In genomic region chr4:155017253-155017878, GRCm38 (mm10) we compare ENCODE assay signal across 26 mouse cellular contexts. TPM values are rescaled to one million over a fixed set of nuclear protein-coding genes. Genes with fewer than 3 reads are reported as not detected.
DNase-seq lines count a peak whose midpoint lies in the region; ATAC-seq and TF ChIP-seq lines count a peak whose summit lies in the region.
"Had no signal": no experiment of that assay in that cellular context is flagged by ENCODE, and none has a peak within 500 bp of the region (broad histone marks: within the 10 kb centered on the region; RNA-seq: fewer than 3 reads in every experiment).

No protein-coding gene starts in this region.

- no peak for ATAC-seq in cerebellum, adult (ENCODE audit: insufficient number of reproducible peaks, low FRiP score, low TSS enrichment)
- no peak for ATAC-seq in erythroid progenitor cell, adult 5-6 weeks (replicated peaks; ENCODE audit: low FRiP score, poor library complexity, severe bottlenecking)
- ATAC-seq: inflammation-experienced regulatory T-cells, adult 6 months; midbrain, embryonic 13.5 days had no signal

- no peak for TF ChIP-seq CTCF in layer of hippocampus, adult 2 months (conservative IDR thresholded peaks at IDR 0.05)

- no peak overlapping the region; the same call in 1 of the 2 replicates for H3K4me3 ChIP-seq in layer of hippocampus, adult 2 months
- H3K4me3 ChIP-seq: gastrocnemius, adult 2 months; heart, embryonic 15.5 days; liver, embryonic 13.5 days; megakaryocyte, embryonic 14.5 days; midbrain, embryonic 13.5 days; neural tube, embryonic 12.5 days had no signal

- H3K27ac ChIP-seq in layer of hippocampus, adult 2 months: peak overlapping the region; percentile 58
- H3K27ac ChIP-seq: gastrocnemius, adult 2 months; heart, embryonic 15.5 days; hindbrain, embryonic 14.5 days; liver, embryonic 13.5 days; midbrain, embryonic 13.5 days; neural tube, embryonic 12.5 days had no signal

- peak; percentile 69 for DNase-seq in cerebellum, adult 11 months
- DNase-seq in layer of hippocampus, adult 2 months (ENCODE audit: low spot score in 2 of 2): no peak
- no peak for DNase-seq in layer of hippocampus, postnatal 10 days (ENCODE audit: low spot score in 2 of 2)
- DNase-seq in cerebellum, adult 8-10 months: peak; percentile 73
- DNase-seq in cerebellum, postnatal 36 days: peak; percentile 65 to 72
- DNase-seq in natural killer cell, adult 2 months (ENCODE audit: low spot score in 2 of 2): no peak
- DNase-seq: adrenal gland, postnatal 14 days; gastrocnemius, adult 2 months; heart, postnatal 36 days; kidney, adult 18-20 months; kidney, postnatal 4 days; liver, embryonic 13.5 days; lung, embryonic 14.5 days; retina, postnatal 1 day; right cerebral cortex, postnatal 25 days; spleen, adult 18-20 months had no signal

RNA-seq across cellular contexts. Expression of gene Plch2, which starts 39.2 kb away (rescaled TPM):
- 10 to 100 TPM; 91.1 to 92.0 TPM for total RNA-seq in layer of hippocampus, adult 2 months (2021)
- total RNA-seq in layer of hippocampus, postnatal 10 days (2021): 10 to 100 TPM; 61.7 to 64.3 TPM
- not detected in 2 replicates for total RNA-seq in erythroid progenitor cell, adult 5-6 weeks (2015; ENCODE audit: low replicate concordance)
- total RNA-seq in erythroid progenitor cell, adult 5-6 weeks (2017; ENCODE audit: low replicate concordance): not detected in 2 replicates
- total RNA-seq: common myeloid progenitor, adult 5-6 weeks; heart, postnatal 36 days; monocyte, adult 5-6 weeks had no signal

RNA-seq across cellular contexts. Expression of gene Pex10, which starts 49.5 kb away (rescaled TPM):
- total RNA-seq in layer of hippocampus, adult 2 months (2021): 10 to 100 TPM; 23.1 to 24.2 TPM
- 10 to 100 TPM; 20.3 to 23.0 TPM for total RNA-seq in layer of hippocampus, postnatal 10 days (2021)
- 1.1 and 4.6 TPM in 2 replicates for total RNA-seq in erythroid progenitor cell, adult 5-6 weeks (2015; ENCODE audit: low replicate concordance)
- total RNA-seq in erythroid progenitor cell, adult 5-6 weeks (2017; ENCODE audit: low replicate concordance): 0.91 and 4.5 TPM in 2 replicates

RNA-seq across cellular contexts. Expression of gene Pank4, which starts 53.4 kb away (rescaled TPM):
- 10 to 100 TPM; 41.8 to 43.0 TPM for total RNA-seq in layer of hippocampus, adult 2 months (2021)
- total RNA-seq in layer of hippocampus, postnatal 10 days (2021): 10 to 100 TPM; 26.9 to 31.9 TPM
- 61.3 and 78.0 TPM in 2 replicates for total RNA-seq in erythroid progenitor cell, adult 5-6 weeks (2015; ENCODE audit: low replicate concordance)
- 40.0 and 50.1 TPM in 2 replicates for total RNA-seq in erythroid progenitor cell, adult 5-6 weeks (2017; ENCODE audit: low replicate concordance)

RNA-seq across cellular contexts. Expression of gene Hes5, which starts 56.6 kb away (rescaled TPM):
- total RNA-seq in layer of hippocampus, adult 2 months (2021): 10 to 100 TPM; 24.7 to 30.7 TPM
- total RNA-seq in layer of hippocampus, postnatal 10 days (2021): 10 to 100 TPM; 75.7 to 81.7 TPM
- total RNA-seq in erythroid progenitor cell, adult 5-6 weeks (2015; ENCODE audit: low replicate concordance): not detected in 2 replicates
- not detected in 2 replicates for total RNA-seq in erythroid progenitor cell, adult 5-6 weeks (2017; ENCODE audit: low replicate concordance)
- total RNA-seq: adrenal gland, postnatal 14 days; common myeloid progenitor, adult 5-6 weeks; gastrocnemius, adult 2 months; heart, postnatal 36 days; monocyte, adult 5-6 weeks had no signal

Comparison
In these comparisons a context has a peak if more than half of its experiments do, and no peak if none do; other contexts are left out.
1. DNase-seq: peak in cerebellum, adult 11 months (single experiment), cerebellum, adult 8-10 months (single experiment) and cerebellum, postnatal 36 days (2 of 2); none in layer of hippocampus, adult 2 months (0 of 2), layer of hippocampus, postnatal 10 days (0 of 2) and natural killer cell, adult 2 months (0 of 2).
2. RNA of gene Plch2, which starts 39.2 kb away (total RNA-seq): 91.1 to 92.0 TPM in layer of hippocampus, adult 2 months and 61.7 to 64.3 TPM in layer of hippocampus, postnatal 10 days; not detected in erythroid progenitor cell, adult 5-6 weeks; every median in the first group is over 10 times any median in the second.